Mouse (Mus musculus): ENCODE data around the gene Arhgef6. TPM values are rescaled to one million over a fixed set of nuclear protein-coding genes. Genes with fewer than 3 reads are reported as not detected.

Arhgef6 gene
- polyA plus RNA-seq, 1 experiment: 38.2 TPM

- WGBS: 70% methylated on average over 4 of the region's 4 CpGs
- Histone ChIP-seq H3K4me3 (replicated peaks; ENCODE audit: extremely low read depth, low read depth, low read length) (no peak overlapping the region), H3K4me1 (ENCODE audit: control insufficient read depth, insufficient read depth, low read length) (no peaks in the 10 kb centered on the region)
- TF ChIP-seq CTCF (IDR thresholded peaks at IDR 0.05; ENCODE audit: insufficient read depth, low read length) (no peak), POLR2A (IDR thresholded peaks at IDR 0.05; ENCODE audit: borderline replicate concordance, extremely low read depth, low read depth, low read length) (no peak)
- no peak for DNase-seq
Observed at GRCm38 (mm10) chrX:57263515-57263914, 75.0 kb downstream of the Arhgef6 start.

GRCm38 (mm10) chrX:57260744-57261143 lies 77.8 kb downstream of the Arhgef6 start:
- Histone ChIP-seq H3K4me3 (replicated peaks; ENCODE audit: extremely low read depth, low read depth, low read length) (no peak overlapping the region), H3K4me1 (ENCODE audit: control insufficient read depth, insufficient read depth, low read length) (no peaks in the 10 kb centered on the region)
- 70% methylated on average over 2 of the region's 2 CpGs for WGBS
- TF ChIP-seq POLR2A (IDR thresholded peaks at IDR 0.05; ENCODE audit: borderline replicate concordance, extremely low read depth, low read depth, low read length) (no peak), CTCF (IDR thresholded peaks at IDR 0.05; ENCODE audit: insufficient read depth, low read length) (no peak)
- DNase-seq: no peak

GRCm38 (mm10) chrX:57253329-57254055 lies 85.0 kb downstream of the Arhgef6 start:
- DNase-seq: no peak

GRCm38 (mm10) chrX:57238572-57238971 lies 100.0 kb downstream of the Arhgef6 start:
- 55% methylated on average over 3 of the region's 3 CpGs for WGBS
- no peak for DNase-seq
- Histone ChIP-seq H3K4me1 (ENCODE audit: control insufficient read depth, insufficient read depth, low read length) (no peaks in the 10 kb centered on the region), H3K4me3 (replicated peaks; ENCODE audit: extremely low read depth, low read depth, low read length) (no peak overlapping the region)
- TF ChIP-seq POLR2A (IDR thresholded peaks at IDR 0.05; ENCODE audit: borderline replicate concordance, extremely low read depth, low read depth, low read length) (no peak), CTCF (IDR thresholded peaks at IDR 0.05; ENCODE audit: insufficient read depth, low read length) (no peak)

More at GRCm38 (mm10) chrX:57253329-57254055, 85.0 kb downstream of the Arhgef6 start:
- no peak overlapping the region for H3K4me3 ChIP-seq (replicated peaks; ENCODE audit: extremely low read depth, low read depth, low read length)
- WGBS: 54% methylated on average over 7 of the region's 7 CpGs
- TF ChIP-seq POLR2A (IDR thresholded peaks at IDR 0.05; ENCODE audit: borderline replicate concordance, extremely low read depth, low read depth, low read length): no peak
- TF ChIP-seq CTCF (IDR thresholded peaks at IDR 0.05; ENCODE audit: insufficient read depth, low read length): no peak
- H3K4me1 ChIP-seq (ENCODE audit: control insufficient read depth, insufficient read depth, low read length): no peaks in the 10 kb centered on the region

- H3K4me3 ChIP-seq (replicated peaks; ENCODE audit: extremely low read depth, low read depth, low read length): no peak overlapping the region
- TF ChIP-seq POLR2A (IDR thresholded peaks at IDR 0.05; ENCODE audit: borderline replicate concordance, extremely low read depth, low read depth, low read length) (no peak), CTCF (IDR thresholded peaks at IDR 0.05; ENCODE audit: insufficient read depth, low read length) (peak; percentile 13; the same call in 1 of the 2 replicates)
- no peaks in the 10 kb centered on the region for H3K4me1 ChIP-seq (ENCODE audit: control insufficient read depth, insufficient read depth, low read length)
- 63% methylated on average over 4 of the region's 4 CpGs for WGBS
- DNase-seq: no peak
Observed at GRCm38 (mm10) chrX:57235982-57236381, 102.5 kb downstream of the Arhgef6 start.

- no peaks in the 10 kb centered on the region for H3K4me1 ChIP-seq (ENCODE audit: control insufficient read depth, insufficient read depth, low read length)
- no peak for DNase-seq
- no peak for TF ChIP-seq CTCF (IDR thresholded peaks at IDR 0.05; ENCODE audit: insufficient read depth, low read length)
- no peak for TF ChIP-seq POLR2A (IDR thresholded peaks at IDR 0.05; ENCODE audit: borderline replicate concordance, extremely low read depth, low read depth, low read length)
- no peak overlapping the region for H3K4me3 ChIP-seq (replicated peaks; ENCODE audit: extremely low read depth, low read depth, low read length)
- 35% methylated on average over 2 of the region's 2 CpGs for WGBS
Observed at GRCm38 (mm10) chrX:57233596-57233995, 104.9 kb downstream of the Arhgef6 start.

GRCm38 (mm10) chrX:57228178-57228577 lies 110.4 kb downstream of the Arhgef6 start:
- TF ChIP-seq CTCF (IDR thresholded peaks at IDR 0.05; ENCODE audit: insufficient read depth, low read length) (no peak), POLR2A (IDR thresholded peaks at IDR 0.05; ENCODE audit: borderline replicate concordance, extremely low read depth, low read depth, low read length) (no peak)
- no peak for DNase-seq
- H3K4me3 ChIP-seq (replicated peaks; ENCODE audit: extremely low read depth, low read depth, low read length): no peak overlapping the region
- 48% methylated on average over 2 of the region's 2 CpGs for WGBS
- H3K4me1 ChIP-seq (ENCODE audit: control insufficient read depth, insufficient read depth, low read length): no peaks in the 10 kb centered on the region

GRCm38 (mm10) chrX:57223301-57223700 lies 115.2 kb downstream of the Arhgef6 start:
- WGBS: 78% methylated on average over 10 of the region's 10 CpGs
- no peaks in the 10 kb centered on the region for H3K4me1 ChIP-seq (ENCODE audit: control insufficient read depth, insufficient read depth, low read length)
- no peak for DNase-seq
- no peak overlapping the region for H3K4me3 ChIP-seq (replicated peaks; ENCODE audit: extremely low read depth, low read depth, low read length)
- no peak for TF ChIP-seq CTCF (IDR thresholded peaks at IDR 0.05; ENCODE audit: insufficient read depth, low read length)
- TF ChIP-seq POLR2A (IDR thresholded peaks at IDR 0.05; ENCODE audit: borderline replicate concordance, extremely low read depth, low read depth, low read length): no peak

GRCm38 (mm10) chrX:57221881-57222280 lies 116.6 kb downstream of the Arhgef6 start:
- Histone ChIP-seq H3K4me1 (ENCODE audit: control insufficient read depth, insufficient read depth, low read length) (no peaks in the 10 kb centered on the region), H3K4me3 (replicated peaks; ENCODE audit: extremely low read depth, low read depth, low read length) (no peak overlapping the region)
- TF ChIP-seq POLR2A (IDR thresholded peaks at IDR 0.05; ENCODE audit: borderline replicate concordance, extremely low read depth, low read depth, low read length) (no peak), CTCF (IDR thresholded peaks at IDR 0.05; ENCODE audit: insufficient read depth, low read length) (no peak)
- DNase-seq: no peak
- 67% methylated on average over 3 of the region's 3 CpGs for WGBS

- Histone ChIP-seq H3K4me3 (replicated peaks; ENCODE audit: extremely low read depth, low read depth, low read length) (no peak overlapping the region), H3K4me1 (ENCODE audit: control insufficient read depth, insufficient read depth, low read length) (no peaks in the 10 kb centered on the region)
- WGBS: 89% methylated on average over 5 of the region's 5 CpGs
Observed at GRCm38 (mm10) chrX:57219563-57219962, 119.0 kb downstream of the Arhgef6 start.

More at GRCm38 (mm10) chrX:57219563-57219962, 119.0 kb downstream of the Arhgef6 start:
- TF ChIP-seq CTCF (IDR thresholded peaks at IDR 0.05; ENCODE audit: insufficient read depth, low read length): no peak
- TF ChIP-seq POLR2A (IDR thresholded peaks at IDR 0.05; ENCODE audit: borderline replicate concordance, extremely low read depth, low read depth, low read length): no peak
- no peak for DNase-seq
